Comparison of ENCODE assay signal across 11 mouse cellular contexts in the genomic region with DNA sequence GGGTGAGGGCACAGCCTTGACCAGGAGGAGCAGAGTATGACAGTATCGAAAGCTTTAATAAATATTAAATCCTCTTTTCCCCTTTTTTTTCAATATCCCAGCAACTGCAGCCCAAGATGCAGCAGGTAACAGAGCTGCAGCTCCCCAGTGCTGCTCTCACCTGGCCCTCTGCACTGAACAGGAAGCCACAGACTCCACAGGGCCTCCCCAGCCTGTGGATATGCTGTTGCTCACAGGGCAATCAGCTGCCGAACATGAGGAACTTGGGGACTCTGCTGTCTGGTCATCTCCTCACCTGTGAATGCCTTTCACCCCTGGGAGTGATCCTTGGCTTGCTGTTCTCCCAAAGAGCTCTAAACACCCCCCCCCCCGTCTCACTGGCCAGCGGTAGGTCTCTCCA.
"Had no signal": no experiment of that assay in that cellular context is flagged by ENCODE, and none has a peak within 500 bp of the region (broad histone marks: within the 10 kb centered on the region; RNA-seq: fewer than 3 reads in every experiment).

No protein-coding gene starts in this region.

- H3K9ac ChIP-seq: limb, embryonic 15.5 days; liver, embryonic 12.5 days; lung, embryonic 14.5 days; midbrain, embryonic 15.5 days had no signal

- H3K9me3 ChIP-seq: limb, embryonic 15.5 days; liver, embryonic 12.5 days; midbrain, embryonic 15.5 days had no signal

- H3K36me3 ChIP-seq: limb, embryonic 15.5 days; liver, embryonic 12.5 days; midbrain, embryonic 15.5 days had no signal

- H3K27ac ChIP-seq: left cerebral cortex, adult 2 months; limb, embryonic 15.5 days; liver, embryonic 12.5 days; midbrain, embryonic 15.5 days had no signal

- DNase-seq: kidney, adult 11 months; kidney, postnatal 10 days; lung, embryonic 14.5 days; lung, postnatal 10 days; lung, postnatal 4 days; right cerebral cortex, postnatal 14 days had no signal

- H3K4me3 ChIP-seq: left cerebral cortex, adult 2 months; limb, embryonic 15.5 days; liver, embryonic 12.5 days; midbrain, embryonic 15.5 days had no signal

- H3K27me3 ChIP-seq: limb, embryonic 15.5 days; liver, embryonic 12.5 days; midbrain, embryonic 15.5 days had no signal

- H3K4me1 ChIP-seq: liver, embryonic 12.5 days; midbrain, embryonic 15.5 days had no signal

- ATAC-seq: liver, embryonic 12.5 days had no signal

- H3K4me2 ChIP-seq: limb, embryonic 15.5 days; liver, embryonic 12.5 days; lung, embryonic 14.5 days; midbrain, embryonic 11.5 days; midbrain, embryonic 15.5 days had no signal
